Mouse (Mus musculus) spleen, adult 2 months (tissue): ENCODE measurements at regions not wholly inside any gene's neighbourhood (a gene's known extent, or its start where the extent isn't known, plus 50 kb on each side); places are given as distances from the start of the nearest gene placed in this dataset.

ENCODE experiments used
- CTCF ChIP-seq: fragments of 200-500 bp; IDR thresholded peaks from 2 replicates; pipeline ENCODE4 v1.5.1; 2011; ENCODE audit warnings: mild to moderate bottlenecking, inconsistent platforms; ENCODE audit not compliant: insufficient read depth, insufficient read length, insufficient replicate concordance; ENCODE audit errors: extremely low read depth
- POLR2A ChIP-seq: fragments of 200-500 bp; IDR thresholded peaks from 2 replicates; pipeline ENCODE4 v1.6.1; 2011; ENCODE audit warnings: low read depth, low read length, inconsistent platforms

DNA sequence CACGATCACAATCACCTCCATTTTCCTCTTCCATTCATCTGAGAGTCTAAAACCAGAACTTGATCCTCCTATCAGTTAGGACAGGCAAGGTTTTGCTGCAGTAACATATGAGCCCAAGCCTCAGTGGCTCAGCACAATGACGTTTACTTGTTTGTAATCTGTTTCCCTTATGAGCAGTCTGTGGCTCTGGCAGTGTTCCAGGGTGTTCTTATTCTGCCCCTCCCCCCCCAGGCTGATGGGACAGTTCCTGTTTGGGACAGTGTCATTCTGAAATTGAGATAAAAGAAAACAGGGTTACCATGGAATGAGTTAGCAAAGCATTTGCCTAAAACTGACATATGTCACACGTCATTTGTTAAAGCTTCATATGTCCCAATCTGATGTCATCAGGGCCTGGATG, 75.5 kb downstream of the Vcpkmt start:
- no peak for TF ChIP-seq POLR2A
- TF ChIP-seq CTCF: no peak
